Mouse (Mus musculus) yolk sac, embryonic 10.5 days (tissue): ENCODE results near the gene Serpina6.
A peak's percentile ranks its signal among the peaks of the same experiment; 100 is the strongest.

Source experiments
- DNase-seq: peaks from one replicate; pipeline ENCODE4 v3.0.0-alpha.2; 2017; ENCODE audit warnings: low spot score

Serpina6 gene

GRCm38 (mm10) chr12:103655123-103656044, 1.6 kb downstream of the Serpina6 start:
- DNase-seq, result no peak

- DNase-seq, result no peak
Measured at GRCm38 (mm10) chr12:103653836-103654235, 3.2 kb downstream of the Serpina6 start.

GRCm38 (mm10) chr12:103646314-103646713, 10.7 kb downstream of the Serpina6 start:
- DNase-seq, result no peak

- no peak for DNase-seq
Measured at GRCm38 (mm10) chr12:103644601-103645000, 12.4 kb downstream of the Serpina6 start.

- DNase-seq, result no peak
Measured at GRCm38 (mm10) chr12:103643818-103644217, 13.2 kb downstream of the Serpina6 start.

- DNase-seq, result peak; percentile 61
Measured at GRCm38 (mm10) chr12:103643336-103643735, 13.7 kb downstream of the Serpina6 start.

- peak; percentile 51 for DNase-seq
Measured at GRCm38 (mm10) chr12:103635846-103636245, 21.2 kb downstream of the Serpina6 start.

GRCm38 (mm10) chr12:103634430-103634829, 22.6 kb downstream of the Serpina6 start:
- no peak for DNase-seq

GRCm38 (mm10) chr12:103631203-103631612, 25.8 kb downstream of the Serpina6 start, which contains the start of gene Serpina10:
TSS of gene Serpina10 (minus strand) at chr12:103631444.
- peak; percentile 78 for DNase-seq

- no peak for DNase-seq
Measured at GRCm38 (mm10) chr12:103616860-103617261, 40.2 kb downstream of the Serpina6 start.

GRCm38 (mm10) chr12:103615734-103616133, 41.3 kb downstream of the Serpina6 start:
- DNase-seq, result peak; percentile 24

GRCm38 (mm10) chr12:103615141-103615540, 41.9 kb downstream of the Serpina6 start:
- peak; percentile 43 for DNase-seq

GRCm38 (mm10) chr12:103601839-103602238, 55.2 kb downstream of the Serpina6 start:
- no peak for DNase-seq

- no peak for DNase-seq
Measured at GRCm38 (mm10) chr12:103600364-103600763, 56.6 kb downstream of the Serpina6 start.

GRCm38 (mm10) chr12:103598411-103598810, 58.6 kb downstream of the Serpina6 start:
- DNase-seq, result peak; percentile 28
